Mouse (Mus musculus): ENCODE data around the gene Hook2.

GRCm38 (mm10) chr8:84987903-84988302 lies 2.5 kb upstream of the Hook2 start:
- TF ChIP-seq CTCF (IDR thresholded peaks at IDR 0.05; ENCODE audit: low read depth): no peak
- TF ChIP-seq EP300 (IDR thresholded peaks at IDR 0.05; ENCODE audit: low read depth): no peak

Data from liver, postnatal 0 days (tissue).